Mouse (Mus musculus): ENCODE measurements around the gene Neurl4. TPM values are rescaled to one million over a fixed set of nuclear protein-coding genes. Genes with fewer than 3 reads are reported as not detected.
"Not testable (repeated sequence)": the region's sequence is repeated elsewhere in the genome, so short reads cannot be mapped to it uniquely, and the experiment has no call there.

Neurl4 gene
- total RNA-seq, 4 experiments from 2014 or later: 97.6 to 122 (median 112) TPM

- peak; percentile 90 for DNase-seq (ENCODE audit: low spot score in 2 of 2)
These were observed 12.9 kb downstream of the Neurl4 start, which contains the start of gene Gps2 for GRCm38 (mm10) chr11:69913554-69914371. TSS of gene Gps2 (plus strand) at chr11:69913888.

DNA sequence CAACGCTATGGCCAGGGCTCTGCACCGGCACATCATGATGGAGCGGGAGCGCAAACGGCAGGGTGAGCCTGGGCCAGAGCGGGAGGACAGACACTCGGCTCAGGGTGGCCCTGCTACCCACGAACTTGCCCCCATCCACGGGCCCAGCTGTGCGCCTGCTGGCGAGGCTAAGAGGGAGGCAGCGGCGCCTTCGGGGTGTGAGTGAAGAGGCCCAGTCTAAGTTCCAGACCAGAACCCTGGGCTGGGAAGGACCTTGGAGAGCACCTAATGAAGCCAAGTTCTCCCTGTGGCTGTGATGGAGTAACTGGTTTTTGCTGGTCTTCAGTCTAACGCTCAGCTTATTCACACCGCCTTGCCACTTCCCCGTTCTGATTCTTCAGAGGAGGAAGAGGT is 13.5 kb downstream of the Neurl4 start:
- no peak for DNase-seq (ENCODE audit: low spot score in 2 of 2)

- no peak for DNase-seq (ENCODE audit: low spot score in 2 of 2)
These were observed 14.1 kb downstream of the Neurl4 start for GRCm38 (mm10) chr11:69914917-69915430.

DNA sequence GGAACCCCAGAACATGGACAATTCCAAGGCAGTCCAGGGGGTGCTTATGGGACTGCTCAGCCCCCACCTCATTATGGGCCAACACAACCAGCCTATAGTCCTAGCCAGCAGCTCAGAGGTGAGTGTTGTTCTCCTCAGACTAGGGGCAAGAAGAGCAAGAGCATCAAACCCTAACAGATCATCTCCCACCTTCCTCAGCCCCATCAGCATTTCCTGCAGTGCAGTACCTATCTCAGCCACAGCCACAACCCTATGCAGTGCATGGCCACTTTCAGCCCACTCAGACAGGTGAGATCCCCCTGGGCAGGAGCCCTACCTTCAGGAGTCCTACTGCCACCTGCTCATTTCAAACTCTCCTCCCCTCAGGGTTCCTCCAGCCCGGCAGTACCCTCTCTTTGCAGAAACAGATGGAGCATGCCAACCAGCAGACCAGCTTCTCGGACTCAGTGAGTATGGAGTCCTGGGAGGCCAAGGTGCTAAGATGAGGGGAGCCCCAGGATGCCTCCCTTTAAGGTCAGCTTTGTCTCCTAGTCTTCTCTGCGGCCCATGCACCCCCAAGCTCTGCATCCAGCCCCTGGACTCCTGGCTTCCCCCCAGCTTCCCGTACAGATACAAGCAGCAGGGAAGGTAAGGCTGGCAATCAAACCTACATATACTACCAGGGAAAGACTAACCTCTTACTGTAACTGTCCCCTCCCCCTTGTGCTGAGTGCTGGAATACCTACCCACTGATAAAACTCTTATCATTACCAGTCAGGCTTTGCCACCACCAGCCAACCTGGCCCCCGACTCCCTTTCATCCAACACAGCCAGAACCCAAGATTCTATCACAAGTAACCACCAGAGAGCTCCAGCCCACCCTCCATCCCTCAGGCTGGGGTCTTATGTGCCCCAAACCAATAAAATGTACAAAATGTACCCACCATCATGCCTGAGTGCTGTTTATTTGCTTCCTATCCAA is 15.1 kb downstream of the Neurl4 start:
- no peak for DNase-seq (ENCODE audit: low spot score in 2 of 2)

GRCm38 (mm10) chr11:69916652-69917378 is 15.9 kb downstream of the Neurl4 start:
- DNase-seq (ENCODE audit: low spot score in 2 of 2): not testable (repeated sequence)

DNA sequence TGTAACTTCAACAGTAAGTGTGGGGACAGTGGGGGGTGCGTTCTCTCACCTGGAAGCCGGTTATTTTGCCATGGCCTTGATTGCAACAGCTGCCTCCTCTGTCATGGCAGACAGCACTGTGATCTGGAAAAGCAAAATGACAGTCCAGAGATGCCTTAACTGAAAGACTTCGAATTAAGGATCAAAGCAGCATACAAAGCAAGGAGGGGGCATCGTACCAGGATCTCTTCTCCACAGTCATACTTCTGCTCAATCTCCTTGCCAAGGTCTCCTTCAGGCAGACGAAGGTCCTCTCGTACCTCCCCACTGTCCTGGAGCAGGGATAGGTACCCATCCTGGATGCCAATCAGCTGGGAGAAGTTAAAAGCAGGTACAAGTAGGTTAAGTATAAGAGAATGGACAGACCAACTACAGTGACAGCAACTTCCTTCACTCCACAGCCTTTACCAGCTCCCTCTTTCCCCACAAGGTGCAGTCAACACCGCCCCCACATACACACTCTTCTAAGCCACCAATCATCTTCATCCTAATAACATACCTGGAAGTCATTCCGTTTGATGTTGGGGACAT is 16.6 kb downstream of the Neurl4 start:
- DNase-seq (ENCODE audit: low spot score in 2 of 2): no peak

DNA sequence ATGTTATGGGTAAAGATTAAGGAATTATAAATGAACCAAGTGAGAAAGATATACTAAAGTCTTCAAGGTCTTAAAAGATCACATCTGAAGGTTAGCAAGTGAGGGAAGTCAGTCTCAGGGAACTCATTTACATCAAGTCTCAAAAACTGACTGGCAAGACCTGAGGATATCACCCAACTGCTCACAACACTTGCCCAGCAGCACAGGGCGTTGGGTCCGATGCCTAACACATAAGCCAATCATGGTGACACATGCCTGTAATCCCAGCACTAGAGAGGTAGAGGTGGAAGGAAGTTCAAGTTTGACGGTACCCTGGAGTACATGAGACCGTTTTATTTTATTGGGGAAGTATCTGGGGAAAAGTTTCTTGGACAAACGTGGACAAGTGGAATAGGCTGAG is 17.2 kb downstream of the Neurl4 start:
- no peak for DNase-seq (ENCODE audit: low spot score in 2 of 2)

DNA sequence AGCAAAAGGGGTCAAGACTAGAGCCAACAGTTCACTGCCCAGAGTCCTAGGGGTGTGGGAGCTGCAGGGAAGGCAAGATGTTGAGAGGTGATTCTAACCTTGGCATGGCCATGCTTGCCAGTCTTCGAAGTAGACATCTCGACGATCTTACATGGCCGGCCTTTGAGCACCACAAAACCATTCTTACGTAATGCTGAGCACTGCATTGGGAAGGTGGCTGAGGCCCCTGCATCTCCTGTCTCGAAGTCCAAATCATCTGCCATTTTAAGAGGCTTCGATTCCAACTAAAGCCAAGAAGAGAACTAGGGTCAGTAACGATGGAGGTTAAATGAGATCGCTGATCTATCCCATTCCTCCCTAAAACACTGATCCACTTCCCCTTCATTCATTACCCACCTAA is 18.2 kb downstream of the Neurl4 start:
- DNase-seq (ENCODE audit: low spot score in 2 of 2): no peak

DNA sequence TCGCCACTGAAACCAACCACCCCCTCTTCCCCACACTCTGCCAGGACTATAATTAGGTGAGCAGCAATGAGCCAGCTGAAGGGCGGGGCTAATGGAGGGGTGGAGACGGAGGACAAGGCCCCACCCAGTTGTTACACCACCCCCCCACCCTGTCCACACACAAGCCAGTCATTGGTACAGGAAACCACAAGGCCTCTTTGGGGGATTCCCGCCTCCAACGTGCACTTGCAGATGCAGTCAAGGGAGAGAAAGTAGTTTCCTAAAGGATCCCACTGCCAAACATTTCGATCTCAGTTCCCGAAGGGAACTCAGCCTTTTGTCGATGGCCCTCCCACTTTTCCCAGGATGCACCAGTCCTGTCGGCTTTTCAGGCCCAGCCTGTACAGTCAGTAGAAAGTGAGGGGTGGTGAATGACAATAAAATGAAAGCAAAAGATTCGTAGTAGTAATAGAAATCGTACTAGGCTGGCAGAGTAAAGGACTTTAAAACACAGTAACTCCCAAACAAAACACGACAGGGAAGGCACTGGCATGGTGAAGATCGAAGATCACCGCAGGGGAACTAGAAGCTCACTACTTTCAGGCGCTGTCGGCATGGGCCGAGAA is 18.9 kb downstream of the Neurl4 start:
- DNase-seq (ENCODE audit: low spot score in 2 of 2): no peak

- DNase-seq (ENCODE audit: low spot score in 2 of 2): peak in 1 of 2 experiments; percentile 44
These were observed 19.6 kb downstream of the Neurl4 start for GRCm38 (mm10) chr11:69920266-69921031.

DNA sequence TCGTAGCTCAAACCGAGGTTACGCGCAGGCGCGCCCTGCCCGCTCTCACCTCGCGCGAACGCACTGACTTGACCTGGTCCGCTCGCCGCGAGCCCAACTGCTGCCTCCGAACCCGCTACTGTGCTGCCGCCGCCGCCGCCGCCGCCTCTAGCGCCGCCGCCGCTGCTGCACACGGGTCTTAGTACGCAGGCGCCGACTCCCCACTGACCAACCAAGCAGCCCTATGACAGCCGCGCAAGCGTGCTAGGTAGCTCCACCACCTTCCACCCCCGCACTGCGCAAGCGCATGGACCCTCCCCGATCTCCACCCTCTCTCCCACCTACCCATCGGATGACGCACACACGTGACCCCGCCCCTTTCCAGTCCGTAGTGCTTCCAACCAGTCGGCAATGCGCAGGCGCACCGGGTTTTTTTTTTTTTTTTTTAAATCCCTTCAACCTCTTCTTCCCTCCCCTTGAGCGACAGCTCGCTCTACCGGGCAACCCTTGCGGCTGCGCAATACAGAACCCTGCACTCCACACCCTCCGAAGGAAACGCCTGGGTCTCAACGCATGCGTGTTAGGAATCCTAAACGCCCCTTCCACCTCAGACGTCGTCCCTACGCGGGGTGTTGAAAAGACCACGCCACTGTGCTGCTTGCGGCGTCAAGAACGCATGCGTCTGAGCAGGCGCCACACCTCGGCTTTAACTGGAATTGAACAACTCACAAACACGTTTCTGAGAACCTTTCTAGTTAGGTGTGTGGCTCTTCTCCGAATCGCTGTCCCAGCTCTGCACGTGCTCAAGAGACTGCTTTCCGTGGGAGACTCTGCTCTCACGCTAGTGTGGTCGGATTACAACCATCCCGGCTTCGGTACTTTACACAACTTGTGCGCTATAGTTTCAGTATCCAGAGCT is 20.5 kb downstream of the Neurl4 start, which contains the start of gene Eif5a:
Gene Eif5a (minus strand): TSS at position 845 of the 898 bp plus-strand sequence.
- peak; percentile 99 to 100 for DNase-seq (ENCODE audit: low spot score in 2 of 2)

DNA sequence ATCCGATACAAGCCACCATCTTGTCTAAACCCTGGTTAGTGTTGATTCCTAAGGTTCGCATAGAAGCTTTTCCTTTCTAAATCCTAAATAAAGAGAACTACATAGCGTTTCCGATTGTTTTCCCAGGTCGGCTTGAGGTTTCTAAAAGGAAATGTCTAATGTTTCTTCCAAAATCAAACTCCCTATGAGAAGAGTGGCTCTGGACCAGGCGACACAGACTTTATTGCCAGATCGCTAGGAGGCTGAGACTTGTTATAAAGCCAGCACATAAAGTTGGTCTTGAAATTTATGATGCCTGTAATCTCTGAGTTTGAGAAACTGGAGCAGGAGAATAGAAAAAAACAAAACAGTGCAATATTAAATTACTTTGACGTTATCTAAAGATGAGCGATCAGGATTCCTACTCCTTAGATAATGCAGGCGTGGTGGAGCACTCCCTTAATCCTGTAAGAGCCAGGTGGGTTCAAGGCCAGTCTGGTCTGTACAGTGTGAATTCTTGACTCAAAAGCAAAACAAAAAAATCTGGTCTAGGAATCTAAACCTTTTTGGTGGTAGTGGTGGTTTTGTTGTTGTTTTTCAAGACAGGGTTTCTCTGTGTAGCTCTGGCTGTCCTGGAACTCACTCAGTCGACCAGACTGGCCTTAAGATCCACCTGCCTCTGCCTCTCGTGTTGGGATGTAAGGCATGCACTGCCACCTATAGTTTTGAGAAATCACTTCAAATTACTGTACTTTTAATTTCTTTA is 21.3 kb downstream of the Neurl4 start:
- DNase-seq (ENCODE audit: low spot score in 2 of 2): no peak

GRCm38 (mm10) chr11:69922796-69923195 is 21.9 kb downstream of the Neurl4 start:
- no peak for DNase-seq (ENCODE audit: low spot score in 2 of 2)

GRCm38 (mm10) chr11:69927501-69927900 is 26.6 kb downstream of the Neurl4 start:
- no peak for DNase-seq (ENCODE audit: low spot score in 2 of 2)

- DNase-seq (ENCODE audit: low spot score in 2 of 2): no peak
These were observed 28.8 kb downstream of the Neurl4 start for GRCm38 (mm10) chr11:69929712-69930111.

DNA sequence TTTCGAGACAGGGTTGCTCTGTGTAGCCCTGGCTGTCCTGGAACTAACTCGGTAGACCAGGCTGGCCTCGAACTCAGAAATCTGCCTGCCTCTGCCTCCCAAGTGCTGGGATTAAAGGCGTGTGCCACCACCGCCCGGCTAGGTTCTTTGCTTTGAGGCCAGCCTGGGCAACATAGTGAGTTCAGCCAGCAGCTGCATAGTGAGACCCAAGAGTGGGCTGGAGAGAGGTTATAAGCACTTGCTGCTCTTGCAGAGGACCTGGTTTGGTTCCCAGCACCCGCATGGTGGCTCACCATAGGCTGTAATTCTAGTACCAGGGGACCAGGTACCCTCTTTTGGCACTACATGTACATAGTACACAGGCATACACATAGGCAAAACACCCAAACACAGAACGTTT is 29.3 kb downstream of the Neurl4 start:
- DNase-seq (ENCODE audit: low spot score in 2 of 2): not testable (repeated sequence)

GRCm38 (mm10) chr11:69930967-69931537 is 30.2 kb downstream of the Neurl4 start:
- no peak for DNase-seq (ENCODE audit: low spot score in 2 of 2)
